Mouse (Mus musculus): Measurements from ENCODE around the gene Trpm3.
A peak's percentile ranks its signal among the peaks of the same experiment; 100 is the strongest.

The Trpm3 gene

GRCm38 (mm10) chr19:22920949-22921348, 782.1 kb downstream of the Trpm3 start:
- DNase-seq (ENCODE audit: low read depth, low spot score), result no peak

DNA sequence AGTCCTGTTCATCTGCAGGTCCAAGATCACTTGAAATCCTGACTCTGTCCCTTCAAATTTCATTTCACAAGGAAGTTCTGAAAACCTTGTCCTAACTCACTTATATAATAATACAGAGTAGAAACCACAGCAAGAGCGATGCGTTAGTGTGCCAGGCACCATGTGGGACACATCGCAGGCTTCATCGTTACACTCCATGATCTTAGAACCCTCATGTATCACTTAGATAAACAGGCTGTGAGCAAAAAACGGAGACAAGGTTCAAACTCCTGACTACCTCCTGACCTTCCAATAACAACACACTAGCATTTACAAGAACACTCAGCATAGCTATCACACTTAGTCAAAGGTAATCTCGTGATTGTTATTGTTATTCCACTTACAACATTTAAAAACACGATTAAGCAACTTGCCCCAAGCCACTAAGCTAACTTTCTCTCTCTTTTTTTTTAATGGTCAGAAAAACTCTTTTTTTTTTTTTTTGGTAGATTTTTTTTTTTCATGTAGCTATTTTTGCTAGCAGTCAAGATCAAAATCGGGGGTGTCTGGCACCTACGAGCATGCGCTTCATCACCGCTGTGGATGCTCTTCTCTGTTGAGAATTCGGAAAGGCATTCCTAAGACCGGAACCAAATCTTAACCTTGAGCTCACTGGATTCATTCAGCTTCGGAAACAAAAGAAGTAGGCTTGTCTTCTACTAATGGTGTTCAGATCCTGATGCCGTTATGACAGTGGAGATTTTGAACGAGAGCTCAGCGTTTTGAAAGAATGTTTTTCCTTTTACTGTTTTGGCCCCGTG, 784.2 kb downstream of the Trpm3 start:
- DNase-seq (ENCODE audit: low read depth, low spot score), result no peak

DNA sequence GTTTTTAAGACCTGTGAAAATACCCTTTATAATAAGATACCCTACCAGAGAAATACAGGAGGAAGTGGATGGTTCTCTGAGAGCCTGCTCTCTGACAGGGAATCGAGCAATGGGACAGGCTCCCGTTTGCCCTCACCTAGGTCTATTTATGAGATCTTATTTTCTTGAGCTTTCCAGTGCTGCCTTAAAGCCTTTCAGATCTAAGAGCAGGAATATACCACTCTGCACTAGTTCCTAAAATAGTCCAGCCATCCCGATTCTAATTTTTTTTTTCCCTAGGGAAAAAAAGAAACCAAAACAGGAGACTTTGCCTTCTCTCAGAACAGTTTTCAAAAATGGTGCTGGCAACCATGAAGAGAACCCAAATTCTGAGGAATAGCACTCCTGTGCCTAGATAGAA, 786.4 kb downstream of the Trpm3 start:
- DNase-seq (ENCODE audit: low read depth, low spot score), result no peak

GRCm38 (mm10) chr19:22926753-22927152, 787.9 kb downstream of the Trpm3 start:
- DNase-seq (ENCODE audit: low read depth, low spot score), result no peak

- no peak for DNase-seq (ENCODE audit: low read depth, low spot score)
Measured at GRCm38 (mm10) chr19:22928366-22928765, 789.5 kb downstream of the Trpm3 start.

DNA sequence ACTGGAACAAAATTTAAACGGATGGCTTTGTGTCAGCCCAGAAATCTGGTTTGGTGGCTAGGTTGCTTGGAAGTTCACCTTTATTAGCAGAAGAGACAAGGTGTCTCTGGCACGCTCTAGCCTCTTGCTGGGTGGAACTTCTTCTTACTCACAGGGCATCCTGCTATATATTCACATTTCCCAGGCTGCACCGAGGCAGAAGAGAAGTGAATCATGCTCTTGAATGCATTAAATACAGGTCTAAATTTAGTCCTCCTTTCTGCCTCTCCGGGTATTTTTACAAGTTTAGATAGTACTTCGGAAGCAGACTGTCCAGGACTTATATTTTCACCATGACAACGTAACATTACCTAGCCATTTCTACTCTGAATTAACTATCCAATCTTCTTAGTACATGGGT, 790.9 kb downstream of the Trpm3 start:
- no peak for DNase-seq (ENCODE audit: low read depth, low spot score)

DNA sequence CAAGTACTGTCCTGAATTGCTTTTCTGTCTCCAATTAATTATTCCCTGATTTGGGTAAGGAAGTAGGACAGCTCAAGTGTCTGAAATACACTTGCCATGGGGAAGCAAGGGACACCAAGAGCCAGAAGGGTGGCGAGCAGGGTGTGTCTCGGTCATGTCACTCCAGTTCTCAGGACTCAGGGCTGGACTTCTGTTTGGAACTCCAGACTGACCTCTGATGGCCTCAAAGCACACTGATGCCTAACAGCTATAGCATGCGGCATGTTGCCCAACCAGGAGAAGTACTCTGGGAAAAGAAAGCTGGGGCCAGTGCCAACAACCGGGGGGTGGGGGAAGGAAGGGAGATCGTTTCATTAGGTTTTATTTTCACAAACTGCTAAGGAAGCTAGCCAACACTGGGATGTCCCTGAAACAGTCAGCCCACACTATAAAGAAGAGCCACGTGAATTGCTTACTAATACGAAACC, 791.6 kb downstream of the Trpm3 start:
- DNase-seq (ENCODE audit: low read depth, low spot score), result no peak

DNA sequence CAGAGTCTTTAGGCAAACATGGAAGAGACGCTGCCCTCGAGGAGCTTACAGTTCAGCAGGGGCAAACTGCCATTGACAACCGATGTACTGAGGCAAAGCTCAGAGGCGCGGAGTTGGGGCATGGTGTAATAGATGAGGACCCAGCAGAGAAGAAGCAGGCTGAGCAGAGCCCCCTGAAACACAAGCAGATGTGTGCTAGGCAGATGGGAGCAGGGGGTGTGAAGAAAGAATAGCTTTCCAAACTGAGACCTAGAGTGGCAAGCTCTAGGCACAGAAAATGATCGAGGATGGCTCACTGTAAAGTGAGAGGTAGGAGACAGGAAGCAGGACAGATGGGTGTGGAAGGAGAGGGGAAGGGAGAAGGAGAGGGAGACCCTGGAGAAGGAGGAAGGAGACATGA, 792.2 kb downstream of the Trpm3 start:
- DNase-seq (ENCODE audit: low read depth, low spot score), result no peak

DNA sequence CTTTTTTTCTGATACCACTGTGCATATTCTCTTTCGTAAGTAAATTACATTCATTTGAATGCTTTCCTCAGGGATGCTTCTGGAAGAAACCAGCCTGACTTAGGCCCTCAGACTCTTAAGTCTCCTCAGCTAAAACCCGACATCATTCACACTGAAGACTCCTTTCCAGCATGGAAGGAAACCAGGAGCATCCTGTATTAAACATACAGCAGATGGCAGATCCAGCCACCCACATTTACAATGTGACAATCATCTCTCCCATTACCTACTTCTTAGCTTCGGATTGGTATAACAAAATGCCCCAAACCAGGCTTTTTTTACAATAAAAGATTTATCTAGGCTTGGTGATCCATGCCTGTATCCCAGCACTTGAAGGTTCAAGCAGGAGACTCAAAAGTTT, 796.2 kb downstream of the Trpm3 start:
- DNase-seq (ENCODE audit: low read depth, low spot score), result no peak

- no peak for DNase-seq (ENCODE audit: low read depth, low spot score)
Measured at GRCm38 (mm10) chr19:22938848-22939724, 800.2 kb downstream of the Trpm3 start.

DNA sequence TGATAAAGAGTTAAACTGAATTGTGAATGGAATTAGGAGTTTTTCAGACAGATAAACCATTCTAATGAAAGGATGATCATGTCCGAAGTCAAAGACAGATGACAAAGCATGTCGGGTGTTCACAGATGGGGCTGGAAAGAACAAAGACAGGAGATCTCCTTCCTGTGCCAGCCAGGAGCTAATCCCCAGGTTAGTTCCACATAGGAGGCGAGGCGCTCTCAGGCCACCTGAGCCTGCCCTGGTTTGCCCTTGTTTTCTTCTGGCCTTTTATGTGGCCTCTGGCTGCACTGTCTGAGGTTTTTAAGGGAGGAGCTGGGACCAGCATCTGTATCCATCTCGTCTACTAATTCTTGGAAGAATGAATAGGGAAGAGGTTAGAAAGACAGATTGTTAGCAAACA, 801.0 kb downstream of the Trpm3 start:
- no peak for DNase-seq (ENCODE audit: low read depth, low spot score)

DNA sequence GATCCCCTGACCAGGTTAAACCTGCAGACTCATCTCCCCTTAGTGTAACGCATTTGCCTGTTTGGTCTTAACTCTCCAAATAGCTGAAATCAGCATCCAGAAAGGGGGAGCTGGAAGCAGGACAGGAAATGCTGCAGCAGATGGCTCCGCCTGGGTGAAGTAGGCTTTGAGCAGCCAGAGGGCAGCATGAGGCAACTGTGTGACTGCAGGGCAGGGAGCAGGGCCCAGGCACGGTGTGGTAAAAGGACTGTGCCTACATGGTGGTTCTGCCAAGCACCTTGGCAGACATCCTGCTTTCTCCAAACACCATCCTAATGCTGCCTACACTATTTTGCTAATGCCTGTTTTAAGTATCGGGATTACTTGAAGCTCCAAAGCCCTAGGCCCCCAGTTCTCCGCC, 801.6 kb downstream of the Trpm3 start:
- peak; percentile 46 for DNase-seq (ENCODE audit: low read depth, low spot score)

DNA sequence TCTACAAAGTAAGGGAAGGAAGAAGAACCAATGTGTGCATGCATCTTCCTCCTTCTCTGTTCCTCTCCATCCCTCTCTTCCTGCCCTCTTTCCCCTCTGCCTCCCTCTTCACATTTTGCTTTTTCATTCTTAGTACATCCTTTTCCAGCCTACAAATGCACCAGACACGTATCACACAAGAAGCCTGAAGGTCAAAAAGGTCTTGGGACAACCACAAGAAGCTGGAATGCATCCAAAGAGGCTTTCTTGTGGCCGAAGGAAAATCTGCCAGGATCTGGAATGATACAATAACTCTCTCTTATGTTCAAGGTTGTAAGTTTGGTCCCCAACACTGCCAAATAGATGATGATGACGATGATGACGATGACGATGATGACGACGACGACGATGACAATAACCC, 802.1 kb downstream of the Trpm3 start:
- no peak for DNase-seq (ENCODE audit: low read depth, low spot score)

- no peak for DNase-seq (ENCODE audit: low read depth, low spot score)
Measured at GRCm38 (mm10) chr19:22952480-22952879, 813.6 kb downstream of the Trpm3 start.

DNA sequence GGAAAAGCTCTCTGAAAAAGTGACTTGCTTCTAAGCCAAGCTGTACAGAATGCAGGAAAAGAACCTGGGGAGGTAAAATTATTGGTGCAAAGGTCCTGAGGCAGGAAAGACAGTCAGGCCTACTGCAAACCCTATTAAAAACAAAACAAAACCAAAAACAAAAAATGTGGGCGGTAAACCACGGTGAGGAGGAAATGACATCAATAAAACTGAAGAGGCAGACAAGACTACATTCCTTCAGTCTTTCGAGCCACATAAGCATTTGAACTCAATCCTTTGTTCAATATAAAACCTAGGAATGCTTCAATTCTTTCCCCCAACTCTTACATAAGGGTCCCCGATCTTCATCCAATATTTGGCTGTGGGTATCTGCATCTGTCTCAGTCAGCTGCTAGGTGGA, 814.3 kb downstream of the Trpm3 start:
- DNase-seq (ENCODE audit: low read depth, low spot score), result no peak

DNA sequence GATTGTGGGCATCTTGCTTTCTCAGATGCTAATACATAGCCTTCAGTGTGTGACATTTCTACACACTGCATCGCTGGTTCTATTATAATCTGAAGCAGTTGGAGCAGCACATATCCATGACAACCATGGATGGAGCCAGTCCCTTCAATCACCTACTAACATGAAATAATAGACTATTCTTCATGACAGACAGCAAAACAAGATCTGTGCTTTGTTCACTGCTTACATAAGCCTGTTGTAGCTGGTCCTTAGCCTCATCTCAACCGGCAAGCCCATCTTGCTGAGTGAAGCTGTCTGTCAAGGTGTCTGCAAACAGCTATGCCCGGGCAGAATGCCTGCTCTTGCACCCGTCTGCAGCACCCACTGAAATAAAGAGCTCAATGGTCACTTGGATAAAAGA, 819.6 kb downstream of the Trpm3 start:
- DNase-seq (ENCODE audit: low read depth, low spot score), result no peak

- no peak for DNase-seq (ENCODE audit: low read depth, low spot score)
Measured at GRCm38 (mm10) chr19:22960450-22961265, 821.8 kb downstream of the Trpm3 start.

GRCm38 (mm10) chr19:22962001-22962708, 823.3 kb downstream of the Trpm3 start:
- DNase-seq (ENCODE audit: low read depth, low spot score), result no peak

GRCm38 (mm10) chr19:22962731-22963130, 823.9 kb downstream of the Trpm3 start:
- DNase-seq (ENCODE audit: low read depth, low spot score), result no peak

- no peak for DNase-seq (ENCODE audit: low read depth, low spot score)
Measured at GRCm38 (mm10) chr19:22963726-22964398, 825.0 kb downstream of the Trpm3 start.

- no peak for DNase-seq (ENCODE audit: low read depth, low spot score)
Measured at GRCm38 (mm10) chr19:22965470-22965869, 826.6 kb downstream of the Trpm3 start.

All from retina, adult 2 months (tissue).